ENCODE assay signal across 9 mouse cellular contexts in the genomic region with DNA sequence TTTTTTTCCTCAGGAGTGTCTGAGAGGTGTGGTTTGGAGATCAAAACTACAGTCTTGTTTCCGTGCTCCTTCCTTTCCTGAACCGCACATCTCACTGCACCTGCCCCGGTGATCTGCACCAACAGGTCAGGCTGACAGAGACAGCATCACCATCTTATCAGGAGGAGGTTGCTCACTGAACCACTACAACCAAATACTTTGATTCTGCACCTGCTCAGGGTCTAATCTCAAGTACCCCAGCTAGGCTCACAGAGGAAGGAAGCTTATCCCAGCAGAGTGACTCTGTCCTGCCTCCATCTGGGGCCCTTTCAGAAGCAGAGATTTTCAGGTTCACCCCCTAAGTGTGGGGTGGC. TPM values are rescaled to one million over a fixed set of nuclear protein-coding genes. Genes with fewer than 3 reads are reported as not detected.
DNase-seq lines count a peak whose midpoint lies in the region; ATAC-seq lines count a peak whose summit lies in the region.
"Had no signal": no experiment of that assay in that cellular context is flagged by ENCODE, and none has a peak within 500 bp of the region (broad histone marks: within the 10 kb centered on the region; RNA-seq: fewer than 3 reads in every experiment).

No protein-coding gene starts in this region.

- H3K4me3 ChIP-seq in kidney, embryonic 16.5 days (ENCODE audit: low read length): peak overlapping the region; percentile 86
- peak overlapping the region; percentile 72; the same call in 1 of the 2 replicates for H3K4me3 ChIP-seq in embryonic facial prominence, embryonic 13.5 days
- peak overlapping the region; percentile 72 for H3K4me3 ChIP-seq in limb, embryonic 11.5 days (ENCODE audit: low read depth, low read length)
- H3K4me3 ChIP-seq in neural tube, embryonic 15.5 days (replicated peaks): peak overlapping the region; percentile 54

- peak overlapping the region; percentile 96 for H3K4me2 ChIP-seq in kidney, embryonic 16.5 days (replicated peaks; ENCODE audit: low read depth, low read length)
- peak overlapping the region; percentile 98 for H3K4me2 ChIP-seq in embryonic facial prominence, embryonic 13.5 days
- peak overlapping the region; percentile 96 for H3K4me2 ChIP-seq in limb, embryonic 11.5 days (ENCODE audit: low read depth, severe bottlenecking)
- peak overlapping the region; percentile 81 for H3K4me2 ChIP-seq in neural tube, embryonic 15.5 days

- no peaks in the 10 kb centered on the region for H3K9me3 ChIP-seq in kidney, embryonic 16.5 days (ENCODE audit: low read length)
- H3K9me3 ChIP-seq in embryonic facial prominence, embryonic 13.5 days: no peaks in the 10 kb centered on the region
- H3K9me3 ChIP-seq in limb, embryonic 11.5 days (ENCODE audit: control insufficient read depth, low read length): no peaks in the 10 kb centered on the region
- H3K9me3 ChIP-seq in neural tube, embryonic 15.5 days (replicated peaks): no peaks in the 10 kb centered on the region

- 3% methylated on average over 3 of the region's 3 CpGs for WGBS in kidney, embryonic 16.5 days
- 8% methylated on average over 3 of the region's 3 CpGs for WGBS in embryonic facial prominence, embryonic 13.5 days
- 11% methylated on average over 3 of the region's 3 CpGs for WGBS in limb, embryonic 11.5 days
- 4% methylated on average over 3 of the region's 3 CpGs for WGBS in neural tube, embryonic 15.5 days

- H3K27me3 ChIP-seq in kidney, embryonic 16.5 days (ENCODE audit: insufficient read depth, low read length): no peaks in the 10 kb centered on the region
- peaks cover 5% of the 10 kb centered on the region; the same call in 1 of the 2 replicates for H3K27me3 ChIP-seq in embryonic facial prominence, embryonic 13.5 days
- no peaks in the 10 kb centered on the region for H3K27me3 ChIP-seq in limb, embryonic 11.5 days (ENCODE audit: control insufficient read depth, insufficient read depth, low read length)
- no peaks in the 10 kb centered on the region for H3K27me3 ChIP-seq in neural tube, embryonic 15.5 days (replicated peaks)

- H3K9ac ChIP-seq in kidney, embryonic 16.5 days (replicated peaks; ENCODE audit: low read length): peak overlapping the region; percentile 59
- H3K9ac ChIP-seq in embryonic facial prominence, embryonic 13.5 days: no peak overlapping the region
- H3K9ac ChIP-seq in limb, embryonic 11.5 days (ENCODE audit: low read length): no peak overlapping the region
- H3K9ac ChIP-seq in neural tube, embryonic 15.5 days (replicated peaks): no peak overlapping the region

- H3K4me1 ChIP-seq in kidney, embryonic 16.5 days (ENCODE audit: insufficient read depth, low read length): peaks cover 31% of the 10 kb centered on the region
- H3K4me1 ChIP-seq in embryonic facial prominence, embryonic 13.5 days: peaks cover 12% of the 10 kb centered on the region
- no peaks in the 10 kb centered on the region for H3K4me1 ChIP-seq in limb, embryonic 11.5 days (ENCODE audit: control insufficient read depth, insufficient read depth, low read length)
- peaks cover 15% of the 10 kb centered on the region for H3K4me1 ChIP-seq in neural tube, embryonic 15.5 days

- H3K27ac ChIP-seq in kidney, embryonic 16.5 days (ENCODE audit: low read length): peak overlapping the region; percentile 84; the same call in 1 of the 2 replicates
- no peak overlapping the region for H3K27ac ChIP-seq in embryonic facial prominence, embryonic 13.5 days
- H3K27ac ChIP-seq in limb, embryonic 11.5 days (replicated peaks; ENCODE audit: low read depth, low read length): no peak overlapping the region
- H3K27ac ChIP-seq in neural tube, embryonic 15.5 days (replicated peaks): no peak overlapping the region

- no peaks in the 10 kb centered on the region for H3K36me3 ChIP-seq in kidney, embryonic 16.5 days (ENCODE audit: insufficient read depth, low read length)
- H3K36me3 ChIP-seq in embryonic facial prominence, embryonic 13.5 days: no peaks in the 10 kb centered on the region
- H3K36me3 ChIP-seq in limb, embryonic 11.5 days (ENCODE audit: control insufficient read depth, insufficient read depth, low read length): no peaks in the 10 kb centered on the region
- no peaks in the 10 kb centered on the region for H3K36me3 ChIP-seq in neural tube, embryonic 15.5 days

- DNase-seq in kidney, adult 9 months: no peak
- DNase-seq in limb, embryonic 11.5 days (ENCODE audit: low spot score): no peak
- DNase-seq in adrenal gland, postnatal 36 days: no peak
- DNase-seq in frontal cortex, postnatal 25 days (ENCODE audit: low spot score in 2 of 2): no peak
- no peak for DNase-seq in yolk sac, embryonic 10.5 days (ENCODE audit: low spot score)

- no peak for ATAC-seq in kidney, embryonic 16.5 days (ENCODE audit: low FRiP score, low TSS enrichment)
- ATAC-seq in embryonic facial prominence, embryonic 13.5 days (ENCODE audit: insufficient number of reproducible peaks, insufficient read depth, low FRiP score, low TSS enrichment, low read depth): no peak
- ATAC-seq in limb, embryonic 11.5 days (ENCODE audit: insufficient number of reproducible peaks, low FRiP score, low TSS enrichment, low read depth): no peak
- ATAC-seq in neural tube, embryonic 15.5 days (ENCODE audit: low FRiP score): no peak

RNA-seq across cellular contexts. Expression of a gene that starts 0.6 kb away (rescaled TPM):
- 21.0 and 21.9 TPM in 2 replicates for polyA plus RNA-seq in kidney, embryonic 16.5 days (2015; fragmentation: Nextera tagmentation; extraction: Ambion mirVana)
- 7.9 and 9.2 TPM in 2 replicates for polyA plus RNA-seq in embryonic facial prominence, embryonic 13.5 days (2015; fragmentation: Nextera tagmentation; extraction: Ambion mirVana)
- polyA plus RNA-seq in limb, embryonic 11.5 days (2014; fragmentation: Nextera tagmentation; extraction: Ambion mirVana): 6.3 and 7.1 TPM in 2 replicates
- polyA plus RNA-seq in neural tube, embryonic 15.5 days (2015; fragmentation: Nextera tagmentation; extraction: Ambion mirVana): 9.4 and 9.7 TPM in 2 replicates
- total RNA-seq in adrenal gland, postnatal 36 days (2021): 10 to 100 TPM; 29.2 to 74.8 TPM
- total RNA-seq: MEL had no signal
